Mouse (Mus musculus) lung, postnatal 0 days (tissue): ENCODE measurements around the gene Trpc4ap.

Experiments used
- CTCF ChIP-seq: IDR thresholded peaks from 2 replicates; pipeline ENCODE4 v1.5.1; 2016; ENCODE audit warnings: antibody characterized with exemption, mild to moderate bottlenecking
- EP300 ChIP-seq: IDR thresholded peaks from 2 replicates; pipeline ENCODE4 v1.6.1; 2016; ENCODE audit warnings: antibody characterized with exemption, mild to moderate bottlenecking, control low read depth

GRCm38 (mm10) chr2:155717082-155717990 is 25.2 kb upstream of the Trpc4ap start:
- TF ChIP-seq CTCF (no peak), EP300 (no peak)
